Mouse (Mus musculus): ENCODE measurements around the gene Pacsin1.
"Not testable (repeated sequence)": the region's sequence is repeated elsewhere in the genome, so short reads cannot be mapped to it uniquely, and the experiment has no call there.

The Pacsin1 gene

DNA sequence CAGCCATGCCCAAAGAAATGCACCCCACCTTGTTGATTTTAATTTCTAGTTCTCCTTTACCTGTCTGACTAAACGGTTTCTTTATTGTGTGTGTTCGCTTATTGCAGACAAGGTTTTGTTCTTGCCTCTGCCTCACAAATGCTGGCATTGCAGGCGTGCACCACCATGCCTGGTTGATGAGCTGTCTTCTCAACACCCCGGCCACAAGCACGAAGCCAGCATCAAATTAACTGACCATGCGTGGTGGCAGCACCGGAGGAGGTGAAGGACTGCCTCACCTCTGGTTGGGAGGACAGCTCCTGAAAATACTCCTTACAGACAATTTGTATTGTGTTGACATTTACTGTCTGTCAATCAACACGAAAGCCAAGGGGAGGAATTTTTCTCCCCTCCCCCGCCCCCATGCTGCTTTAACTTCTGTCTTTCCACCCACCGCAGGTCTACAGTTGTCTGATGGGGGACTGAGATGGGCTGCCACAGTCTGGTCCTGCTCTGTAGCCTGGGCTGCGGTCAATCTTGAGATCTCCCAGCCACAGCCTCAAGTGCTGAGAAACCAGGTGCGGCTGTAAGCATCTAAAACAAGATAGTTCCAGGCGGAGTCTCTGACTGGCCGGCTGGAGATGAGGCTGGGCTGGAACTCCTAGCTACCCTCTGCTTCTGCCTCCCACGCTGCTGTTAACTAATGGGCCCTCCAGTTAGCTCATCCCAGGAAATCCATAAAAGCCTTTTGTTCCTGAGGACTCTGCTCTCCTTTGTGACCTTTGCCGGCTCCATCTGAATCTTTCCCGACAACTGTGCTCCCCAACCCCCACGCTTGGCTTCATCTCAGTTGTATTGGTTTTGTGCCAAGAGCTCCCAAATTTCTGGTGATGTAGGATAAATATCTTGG lies 18.9 kb upstream of the Pacsin1 start, which contains the start of gene Rps10:
Gene Rps10 (minus strand): TSS at position 538 of the 889 bp plus-strand sequence.
- no peak for DNase-seq

DNA sequence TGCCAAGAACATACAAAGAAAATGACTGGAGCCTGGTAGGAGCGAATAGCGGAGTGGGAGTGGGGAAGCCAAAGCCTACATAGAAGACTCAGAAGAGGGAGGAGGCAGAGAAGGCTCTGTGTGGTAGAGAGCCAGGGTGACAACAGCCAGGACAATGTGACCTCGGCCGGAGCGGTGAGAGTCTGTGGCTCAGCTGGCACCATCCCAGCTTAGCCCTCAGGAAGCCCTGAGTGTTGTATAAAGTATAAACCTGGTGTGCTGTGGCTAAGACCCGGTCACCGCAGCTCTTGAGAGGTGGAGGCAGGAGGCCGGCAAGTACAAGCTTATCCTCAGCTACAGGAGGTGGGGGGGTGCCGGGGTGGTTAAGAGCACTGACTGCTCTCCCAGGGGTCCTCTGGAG lies 18.0 kb upstream of the Pacsin1 start:
- no peak for DNase-seq

DNA sequence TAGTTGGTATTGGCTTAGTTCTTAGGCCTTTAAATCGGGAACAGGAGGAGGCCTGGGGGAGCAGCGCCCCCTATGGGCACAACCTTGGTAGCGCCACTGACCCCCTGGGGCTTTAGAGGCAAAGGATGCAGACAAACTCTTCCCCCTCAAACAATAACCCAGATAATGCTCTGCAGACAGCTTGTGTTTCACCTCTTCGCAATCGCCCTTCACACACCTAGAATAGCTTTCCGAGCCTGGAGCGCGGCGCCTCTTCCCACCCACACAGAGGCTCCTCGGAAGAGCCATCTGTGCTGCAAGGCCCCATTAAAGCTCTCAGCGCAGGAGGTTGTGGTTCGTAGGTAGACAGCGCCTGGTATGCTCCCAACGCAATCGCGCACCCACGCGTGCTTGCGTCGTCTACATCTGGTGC lies 16.4 kb upstream of the Pacsin1 start:
- no peak for DNase-seq

DNA sequence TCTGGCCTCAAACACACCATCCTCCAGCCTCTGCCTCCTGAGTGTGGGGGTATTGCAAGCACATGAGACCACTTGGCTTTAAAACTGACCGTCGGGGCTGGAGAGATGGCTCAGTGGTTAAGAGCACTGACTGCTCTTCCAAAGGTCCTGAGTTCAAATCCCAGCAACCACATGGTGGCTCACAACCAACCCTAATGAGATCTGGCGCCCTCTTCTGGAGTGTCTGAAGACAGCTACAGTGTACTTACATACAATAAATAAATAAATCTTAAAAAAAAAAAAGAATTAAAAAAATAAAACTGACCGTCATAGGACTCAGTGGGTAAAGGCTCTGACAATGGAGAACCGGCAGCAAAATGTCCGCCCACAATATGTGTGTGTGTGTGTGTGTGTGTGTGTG lies 15.5 kb upstream of the Pacsin1 start:
- not testable (repeated sequence) for DNase-seq

DNA sequence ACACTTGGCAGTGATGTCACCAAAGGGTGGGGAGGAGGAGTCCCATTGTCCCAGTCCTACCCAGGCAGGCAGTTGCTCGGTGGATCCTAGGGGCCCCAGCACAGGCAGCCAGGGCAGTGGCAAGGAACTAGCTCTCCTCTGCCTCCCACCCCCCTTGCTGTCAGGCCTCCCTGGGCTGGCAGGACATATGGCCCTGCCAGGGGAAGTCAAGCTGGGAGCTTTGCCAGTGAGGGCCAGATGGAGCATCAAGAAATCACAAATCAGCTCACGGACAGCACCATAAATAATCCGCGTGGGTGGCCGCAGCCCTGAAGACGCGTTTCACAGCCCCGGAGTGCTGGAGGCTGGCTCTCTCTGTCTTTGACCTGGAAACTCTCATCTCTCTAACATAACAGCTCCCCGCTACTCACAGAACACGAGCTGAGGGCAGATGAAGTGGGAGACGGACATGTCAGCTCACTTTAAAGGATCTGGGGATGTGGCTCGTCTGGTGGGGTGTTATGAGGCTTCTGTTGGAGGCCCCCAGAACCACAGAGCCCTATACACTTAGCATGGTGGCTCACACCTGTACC lies 12.7 kb upstream of the Pacsin1 start:
- DNase-seq = peak; percentile 77

DNA sequence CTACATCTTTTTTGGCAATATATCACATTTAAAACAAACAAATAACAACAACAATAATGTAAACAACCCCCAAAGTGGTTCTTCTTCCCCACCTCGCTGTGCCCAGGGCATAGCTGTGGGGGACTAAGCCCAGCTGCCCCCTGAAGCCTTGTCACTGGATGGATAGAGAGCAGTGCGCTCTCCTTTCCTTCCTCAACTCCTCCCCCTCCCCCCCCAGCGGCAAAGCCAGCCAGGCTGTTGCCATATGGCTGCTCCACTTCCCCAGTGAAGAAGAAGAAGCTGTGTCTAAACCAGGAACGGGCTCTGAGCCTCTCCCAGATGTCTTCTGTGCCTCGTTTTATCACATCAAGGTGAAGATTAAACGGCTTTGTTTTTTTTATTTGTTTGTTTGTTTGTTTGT lies 12.2 kb upstream of the Pacsin1 start:
- peak; percentile 55 for DNase-seq

DNA sequence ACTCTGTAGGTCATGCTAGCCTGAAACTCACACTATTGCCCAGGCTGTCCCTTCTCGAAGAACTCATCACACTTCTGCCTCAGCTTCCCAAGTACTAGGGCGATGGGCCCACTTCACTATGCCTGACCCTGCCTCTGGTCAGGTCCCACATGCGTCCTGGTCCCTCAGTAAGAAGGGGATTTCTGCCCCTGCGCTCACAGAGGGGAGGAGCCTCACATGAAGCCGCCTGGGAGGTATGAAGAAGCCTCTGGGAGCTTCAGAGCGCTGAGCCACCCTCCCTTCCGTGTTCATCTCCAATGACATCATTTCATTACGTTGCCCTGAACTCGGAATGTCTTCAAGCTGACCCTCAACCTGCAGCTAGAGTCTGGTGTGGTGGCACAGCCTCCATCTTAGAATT lies 11.6 kb upstream of the Pacsin1 start:
- DNase-seq = no peak

DNA sequence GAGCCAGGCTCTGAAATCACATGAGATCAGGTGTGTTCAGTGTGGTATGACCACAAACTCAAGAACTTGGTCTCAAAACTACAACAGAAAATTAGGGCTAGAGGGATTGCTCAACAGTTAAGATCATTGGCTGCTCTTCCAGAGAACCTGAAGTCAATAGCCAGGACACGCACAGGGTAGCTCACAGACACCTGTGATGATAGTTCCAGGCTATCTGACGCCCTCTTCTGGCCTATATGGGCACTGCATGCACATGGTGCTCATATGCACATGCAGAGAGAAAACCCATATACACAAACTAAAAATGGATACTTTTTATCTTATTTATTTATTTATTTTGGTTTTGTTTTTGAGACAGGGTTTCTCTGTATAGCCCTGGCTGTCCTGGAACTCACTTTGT lies 10.7 kb upstream of the Pacsin1 start:
- DNase-seq = no peak

DNA sequence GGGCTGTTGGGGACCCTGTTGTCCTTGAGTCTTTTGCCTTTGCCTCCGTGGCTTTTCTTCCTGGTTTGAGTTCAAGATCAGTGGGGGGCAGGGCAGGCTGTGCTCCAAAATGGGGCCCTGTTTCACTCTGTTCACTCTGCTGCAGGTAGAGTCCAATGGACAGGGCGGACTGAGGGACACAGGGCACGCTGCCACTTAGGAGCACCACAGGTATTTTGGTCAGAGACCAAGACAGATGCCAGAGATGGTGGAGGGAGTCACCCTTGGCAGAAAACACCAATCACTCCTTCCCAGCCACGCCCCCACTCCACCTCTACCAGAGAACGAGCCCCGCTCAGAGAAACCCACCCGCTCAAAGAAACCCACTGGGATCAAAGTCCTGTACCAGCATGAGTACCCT lies 9.5 kb upstream of the Pacsin1 start:
- no peak for DNase-seq

DNA sequence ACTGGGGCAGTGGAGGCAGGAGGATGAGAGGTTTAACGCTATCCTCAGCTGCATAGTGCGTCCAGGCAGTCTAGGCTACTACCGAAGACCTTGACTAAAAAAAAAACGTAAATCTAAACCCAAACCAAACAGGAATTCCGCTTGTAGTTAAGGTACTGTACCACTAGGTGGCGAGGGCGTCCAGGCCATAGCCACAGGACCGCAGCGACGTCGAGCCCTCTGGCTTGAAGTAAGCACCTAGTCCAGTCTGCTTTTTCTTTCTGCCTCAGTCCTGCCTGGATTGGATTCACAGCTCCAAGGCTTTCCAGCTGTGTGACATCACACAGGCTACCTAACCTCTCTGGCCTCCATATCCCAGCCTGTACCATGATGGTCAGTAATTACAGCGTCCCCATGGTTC lies 5.1 kb upstream of the Pacsin1 start:
- no peak for DNase-seq

DNA sequence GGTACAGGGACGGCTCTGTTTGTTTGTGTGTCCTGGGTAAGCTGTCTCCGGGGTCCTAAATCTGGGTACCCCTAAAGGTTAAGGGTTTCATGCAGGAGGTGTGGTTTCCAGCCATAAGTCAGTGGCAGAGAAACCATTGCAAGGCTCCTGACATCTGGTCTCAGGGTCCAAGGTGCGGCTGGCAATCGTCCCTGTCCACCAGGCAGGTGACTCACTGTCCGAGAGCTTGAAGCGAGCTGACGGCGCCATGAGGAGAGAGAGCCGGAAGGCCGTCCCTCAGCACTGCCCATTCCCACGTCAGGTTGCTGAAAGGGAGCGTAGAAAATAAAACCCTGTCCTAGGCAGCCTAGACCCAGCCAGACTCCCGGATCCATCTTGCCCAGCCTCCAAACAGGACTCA lies 4.7 kb upstream of the Pacsin1 start:
- DNase-seq = no peak

DNA sequence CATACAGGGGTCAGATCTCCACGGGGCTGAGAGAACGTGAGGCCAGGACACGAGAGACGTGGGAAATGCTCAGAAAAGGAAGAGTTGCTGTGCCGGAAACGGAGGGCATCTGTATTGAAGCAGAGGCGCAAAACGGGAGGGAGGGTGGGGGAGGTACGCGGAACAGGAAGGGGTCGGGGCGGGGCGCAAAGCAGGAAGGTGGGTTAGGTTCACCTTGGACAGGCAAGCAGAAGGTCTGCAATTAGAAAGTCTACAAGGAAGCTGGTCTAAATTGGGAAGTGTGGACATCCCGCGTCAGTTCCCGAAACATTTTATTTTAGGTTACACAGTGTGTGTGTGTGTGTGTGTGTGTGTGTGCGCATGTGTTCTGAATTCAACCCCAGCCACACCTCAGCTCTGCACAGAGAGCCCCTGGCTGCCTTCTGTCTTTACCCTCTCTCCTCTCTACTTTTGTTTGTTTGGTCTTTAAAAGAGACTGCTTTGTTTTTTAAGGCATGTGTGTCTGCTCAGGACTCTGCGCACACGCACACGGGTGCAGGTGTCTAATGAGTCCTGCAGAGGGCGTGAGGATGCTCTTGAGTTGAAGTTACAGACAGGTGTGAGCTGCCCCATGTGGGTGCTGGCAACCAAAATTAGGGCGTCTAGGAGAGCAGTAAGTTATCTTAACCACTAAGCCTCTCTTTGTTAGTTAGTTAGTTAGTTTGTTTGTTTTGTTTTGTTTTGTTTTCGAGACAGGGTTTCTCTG lies 3.1 kb upstream of the Pacsin1 start:
- no peak for DNase-seq

DNA sequence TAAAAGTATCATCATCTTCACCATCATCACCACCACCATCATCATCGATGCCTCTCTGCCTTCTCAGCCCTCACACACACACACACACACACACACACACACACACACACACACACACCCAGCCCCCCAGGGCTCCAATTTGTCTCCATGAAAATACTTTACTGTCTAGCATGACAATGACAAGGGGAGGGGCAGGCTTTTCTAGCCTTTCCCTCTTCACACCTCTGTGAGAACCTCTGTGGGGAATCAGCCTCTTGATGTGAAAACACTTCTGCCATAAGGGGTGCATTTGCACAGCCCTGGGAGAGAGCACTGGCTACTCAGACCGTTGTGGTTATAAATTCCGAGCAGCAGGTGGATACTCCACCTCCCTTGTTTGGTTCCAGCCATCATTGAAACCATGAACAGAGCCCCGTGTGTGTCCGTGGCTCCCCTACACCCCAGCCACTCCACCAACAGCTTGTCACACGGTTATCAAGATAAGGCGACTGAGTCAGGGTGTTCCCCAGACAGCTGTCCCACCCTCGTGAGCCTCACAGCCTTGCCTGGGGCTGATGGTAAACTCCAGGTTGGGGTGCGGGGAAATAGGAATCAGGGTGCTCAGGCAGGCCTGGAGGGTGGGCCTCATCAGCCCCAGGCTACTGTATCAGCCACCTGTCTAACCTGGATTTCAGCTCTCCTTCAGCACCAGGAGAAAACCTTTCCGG lies 1.9 kb upstream of the Pacsin1 start:
- no peak for DNase-seq

DNA sequence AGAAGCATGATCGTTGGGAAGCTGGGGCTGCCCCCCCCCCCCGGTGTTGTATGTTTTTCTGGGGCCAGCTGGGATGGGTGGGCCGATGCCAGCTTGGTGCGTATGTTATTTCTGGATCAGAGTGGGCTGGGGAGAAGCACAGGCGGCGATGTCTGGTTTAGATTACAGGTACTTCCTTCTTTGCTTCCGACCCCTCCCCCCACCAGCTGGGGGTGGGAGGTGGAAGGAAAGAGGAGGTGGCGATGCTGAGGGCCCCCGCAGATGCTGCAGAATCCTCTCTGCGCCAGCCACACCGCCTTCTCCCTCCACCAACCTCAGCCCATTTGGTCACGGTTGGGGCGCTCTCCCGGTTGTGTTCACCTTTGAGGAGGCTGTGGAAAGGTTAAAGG lies 696 bp downstream of the Pacsin1 start:
- peak; percentile 74 for DNase-seq

DNA sequence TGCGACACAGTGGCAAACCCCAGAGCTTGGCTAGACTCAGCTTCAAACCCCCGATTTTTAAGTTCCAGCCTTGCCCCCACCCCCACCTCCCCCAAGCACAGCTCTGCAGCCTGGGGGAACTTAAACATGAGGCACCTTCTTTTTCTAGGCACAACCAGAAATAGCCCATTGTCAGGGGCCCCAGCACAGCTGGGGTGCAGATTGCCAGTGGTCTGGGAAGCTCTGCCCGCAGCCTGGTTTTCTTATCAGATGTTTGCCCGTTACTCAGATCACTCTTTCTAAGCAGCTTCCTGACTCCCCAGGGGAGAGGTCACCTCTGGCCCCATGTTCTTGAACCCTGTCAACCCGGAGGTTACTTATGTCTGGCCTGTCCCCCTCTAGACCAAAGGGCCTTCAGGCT lies 1.1 kb downstream of the Pacsin1 start:
- DNase-seq = no peak

DNA sequence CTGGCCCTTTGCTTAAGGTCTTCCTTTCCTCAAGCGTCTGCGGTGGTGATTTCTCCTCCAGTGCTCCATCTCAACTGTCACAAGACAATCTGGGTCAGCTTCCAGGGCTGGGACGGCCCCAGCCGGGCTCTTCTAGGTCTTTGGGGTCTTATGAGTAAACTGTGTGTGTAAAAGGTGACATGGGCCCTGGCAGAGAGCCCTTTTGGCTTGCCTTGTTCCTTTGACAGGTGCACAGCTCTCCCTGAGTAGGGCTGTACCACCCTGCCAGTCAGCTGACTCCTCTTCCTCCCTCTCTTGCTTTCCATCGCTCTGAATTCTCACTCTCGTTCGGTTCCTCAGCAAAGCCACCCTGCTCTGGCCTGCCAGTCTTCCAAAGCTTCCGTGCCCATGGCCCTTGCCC lies 1.8 kb downstream of the Pacsin1 start:
- no peak for DNase-seq

DNA sequence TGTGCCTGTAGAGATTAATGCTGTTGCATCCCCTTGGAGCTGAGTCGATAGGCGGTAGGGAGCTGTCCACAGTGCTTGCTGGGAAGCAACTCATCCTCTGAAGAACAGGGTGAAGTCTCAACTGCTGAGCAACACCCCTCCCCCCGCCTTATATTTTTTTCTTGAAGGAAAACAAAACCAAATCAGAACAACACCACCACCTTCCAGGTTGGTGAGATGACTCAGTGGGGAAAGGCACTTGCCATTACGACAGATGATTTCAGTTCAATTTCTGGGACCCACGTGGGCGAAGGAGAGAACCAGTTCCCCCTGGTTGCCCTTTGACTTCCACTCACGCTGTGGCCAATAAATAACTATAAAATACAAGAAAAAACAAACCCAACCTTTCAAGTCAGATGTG lies 3.5 kb downstream of the Pacsin1 start:
- DNase-seq = no peak

DNA sequence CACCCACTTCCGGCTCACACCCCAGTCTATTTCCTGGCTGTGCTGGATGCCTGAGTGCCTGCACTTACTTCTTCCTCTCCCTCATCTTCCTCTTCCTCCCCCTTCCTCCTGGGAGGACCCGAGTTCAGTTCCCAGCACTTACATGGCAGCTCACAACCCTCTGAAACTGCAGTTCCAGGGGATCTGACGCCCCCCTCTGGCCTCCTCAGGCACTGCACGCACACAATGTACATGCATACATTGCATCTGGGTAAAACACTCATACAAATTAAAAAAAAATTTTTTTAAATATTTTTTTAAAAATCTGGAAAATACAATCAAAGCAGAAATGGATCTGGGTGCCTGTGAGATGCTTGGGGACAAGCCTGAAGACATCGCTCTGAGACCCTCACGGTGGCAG lies 16.4 kb downstream of the Pacsin1 start:
- DNase-seq = no peak

DNA sequence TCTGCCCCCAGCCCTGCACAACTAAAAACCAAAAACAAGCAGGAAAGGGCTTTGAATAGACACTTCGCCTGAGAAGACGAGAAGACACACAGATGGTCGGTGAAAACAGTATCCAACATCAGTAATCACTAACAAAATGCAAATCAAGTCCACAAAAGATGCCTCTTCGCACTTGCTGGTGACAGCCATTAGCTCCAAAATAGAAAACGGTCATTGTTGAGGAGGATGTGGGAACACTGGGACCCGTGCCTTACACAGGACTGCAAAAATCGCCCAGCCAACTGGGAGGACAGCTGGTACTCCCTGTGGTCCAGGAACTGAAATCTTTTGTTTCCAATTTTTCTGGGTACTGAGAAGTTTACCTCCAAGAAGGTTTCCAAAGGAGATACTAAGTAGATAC lies 18.6 kb downstream of the Pacsin1 start:
- DNase-seq = no peak

DNA sequence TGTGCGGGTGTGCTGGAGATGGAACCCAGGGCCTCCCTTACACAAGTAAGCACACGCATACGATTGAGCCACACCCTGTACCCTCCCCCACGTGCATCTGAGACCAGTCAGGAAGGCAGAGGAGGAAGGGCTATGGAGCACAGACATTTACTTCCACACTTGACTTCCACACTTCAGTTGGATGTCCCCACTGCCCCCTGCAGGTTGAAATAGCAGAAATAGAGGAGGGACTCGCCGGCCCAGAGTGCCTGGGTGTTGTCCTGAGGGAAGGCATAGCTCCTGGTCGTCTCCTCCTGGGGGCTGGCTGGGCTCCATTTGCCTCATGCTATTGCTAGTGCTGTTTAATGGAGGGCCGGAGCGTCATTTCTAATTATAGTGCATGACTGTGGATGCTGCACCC lies 20.1 kb downstream of the Pacsin1 start:
- DNase-seq = no peak

DNA sequence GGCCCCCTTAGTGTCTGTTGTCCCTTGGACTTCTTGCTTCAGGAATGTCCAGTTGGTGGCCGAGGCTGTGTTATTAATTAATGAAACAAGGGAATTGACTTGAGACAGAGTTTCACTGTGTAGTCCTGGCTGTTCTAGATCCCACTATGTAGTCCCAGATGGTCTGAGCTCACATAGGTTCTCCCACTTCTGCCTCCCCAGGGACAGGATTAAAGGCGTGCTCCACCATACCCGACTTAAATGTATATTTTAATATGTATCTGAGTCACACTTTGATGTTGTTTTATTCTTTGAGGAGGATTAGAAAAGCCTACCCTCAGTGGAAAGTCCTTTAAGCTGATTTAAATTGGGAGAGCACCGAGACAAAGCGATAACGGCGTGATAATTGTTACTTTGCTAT lies 21.0 kb downstream of the Pacsin1 start:
- no peak for DNase-seq

DNA sequence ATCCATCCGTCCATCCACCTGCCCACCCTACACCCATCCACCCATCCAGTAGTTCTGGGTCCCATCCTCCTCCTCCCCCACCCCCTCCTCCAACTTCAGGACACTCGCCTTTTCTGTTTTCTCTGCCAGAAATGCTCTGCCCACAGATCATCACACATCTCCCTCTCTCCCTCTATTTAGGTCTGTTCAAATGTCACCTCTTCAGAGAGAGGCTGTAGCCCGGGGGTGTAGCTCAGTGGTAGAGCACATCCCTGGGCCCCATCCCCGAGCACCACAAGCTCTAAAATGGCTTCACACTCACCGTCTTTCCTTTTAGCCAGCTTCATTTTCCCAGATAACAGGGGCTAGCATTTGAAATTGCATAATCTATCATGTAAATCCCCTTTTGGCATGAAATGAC lies 22.4 kb downstream of the Pacsin1 start:
- DNase-seq = no peak
